Mouse (Mus musculus) liver, embryonic 14 days (tissue): ENCODE measurements around the gene Stk38l. TPM values are rescaled to one million over a fixed set of nuclear protein-coding genes. Genes with fewer than 3 reads are reported as not detected.

Experiments used
- polyA plus RNA-seq: library from polyadenylated mRNA; depleted of rRNA; stranded (reverse); fragments of >200 nt; gene quantifications from 2 replicates; pipeline ENCODE4 v1.2.3, GENCODE M21; 2012; rRNA removed

Gene Stk38l
- polyA plus RNA-seq = 1.9 and 2.1 TPM in 2 replicates

GRCm38 (mm10) chr6:146724581-146725383, at the start of gene Stk38l:
TSS of gene Stk38l (plus strand) at chr6:146724995.

GRCm38 (mm10) chr6:146795924-146796545, 71.2 kb downstream of the Stk38l start, which contains the start of gene Arntl2:
TSS of gene Arntl2 (plus strand) at chr6:146796055.

Other genes with a start within 250 kb of the Stk38l start
- gene Itpr2, start 222.8 kb upstream of the Stk38l start, polyA plus RNA-seq = 0.48 and 0.68 TPM in 2 replicates
- 43.6 and 47.3 TPM in 2 replicates for gene Fgfr1op2, start 147.8 kb upstream of the Stk38l start, polyA plus RNA-seq
- 28.0 and 28.6 TPM in 2 replicates for gene Ints13, start 147.2 kb upstream of the Stk38l start, polyA plus RNA-seq
- gene Med21, start 82.4 kb upstream of the Stk38l start, polyA plus RNA-seq = 44.7 and 50.2 TPM in 2 replicates
- gene Tm7sf3, start 82.2 kb upstream of the Stk38l start, polyA plus RNA-seq = 10.0 and 13.1 TPM in 2 replicates
- gene Arntl2, start 71.1 kb downstream of the Stk38l start, polyA plus RNA-seq = 0.55 and 0.56 TPM in 2 replicates
- not detected in 2 replicates for gene Smco2, start 125.1 kb downstream of the Stk38l start, polyA plus RNA-seq
- gene Ppfibp1, start 163.5 kb downstream of the Stk38l start, polyA plus RNA-seq = 5.0 and 5.9 TPM in 2 replicates
- gene 1700034J05Rik, start 229.4 kb downstream of the Stk38l start, polyA plus RNA-seq = not detected in 2 replicates